Mouse (Mus musculus): Measurements from ENCODE around the gene Tenm2. TPM values are rescaled to one million over a fixed set of nuclear protein-coding genes. Genes with fewer than 3 reads are reported as not detected.
A peak's percentile ranks its signal among the peaks of the same experiment; 100 is the strongest.

Gene Tenm2
- polyA plus RNA-seq, 1 experiment from 2014 or later: 8.6 TPM

DNA sequence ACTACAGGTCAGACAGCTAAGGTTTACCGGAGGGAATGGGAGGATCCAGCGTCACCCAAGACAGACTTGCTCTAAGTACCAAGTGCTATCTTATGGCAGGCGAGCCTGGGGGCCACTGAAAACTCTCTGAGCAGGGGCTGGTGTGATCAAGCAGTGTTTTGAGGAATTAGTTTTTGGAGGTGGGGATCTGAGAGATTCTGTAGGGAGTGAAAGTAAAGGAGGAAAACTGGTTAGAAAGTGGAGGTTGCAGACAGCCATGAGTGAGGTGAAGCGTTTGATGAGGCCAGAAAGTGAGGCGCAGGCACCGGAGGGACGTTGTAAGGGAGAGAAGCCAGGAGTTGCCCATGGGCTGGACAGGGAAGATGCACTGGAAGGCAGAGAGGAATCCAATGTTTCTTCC is 1063.8 kb downstream of the Tenm2 start:
- Histone ChIP-seq H3K4me2 (replicated peaks) (no peak overlapping the region), H3K27me3 (replicated peaks) (no peaks in the 10 kb centered on the region), H3K9ac (no peak overlapping the region), H3K9me3 (no peaks in the 10 kb centered on the region), H3K4me1 (no peaks in the 10 kb centered on the region), H3K27ac (no peak overlapping the region), H3K4me3 (no peak overlapping the region), H3K36me3 (no peaks in the 10 kb centered on the region)
- no peak for ATAC-seq (ENCODE audit: low FRiP score, low read depth)
- 81% methylated on average over 7 of the region's 7 CpGs for WGBS

- H3K27me3 ChIP-seq (replicated peaks): no peaks in the 10 kb centered on the region
- H3K27ac ChIP-seq: no peak overlapping the region
- H3K4me2 ChIP-seq (replicated peaks): no peak overlapping the region
- no peaks in the 10 kb centered on the region for H3K4me1 ChIP-seq
- no peak overlapping the region for H3K4me3 ChIP-seq
- no peak for ATAC-seq (ENCODE audit: low FRiP score, low read depth)
- no peaks in the 10 kb centered on the region for H3K9me3 ChIP-seq
- no peak overlapping the region for H3K9ac ChIP-seq
- H3K36me3 ChIP-seq: no peaks in the 10 kb centered on the region
- WGBS: 90% methylated on average over 12 of the region's 12 CpGs
Measured at GRCm38 (mm10) chr11:36171221-36171620, 1064.5 kb downstream of the Tenm2 start.

- Histone ChIP-seq H3K4me3 (no peak overlapping the region), H3K27ac (no peak overlapping the region), H3K36me3 (no peaks in the 10 kb centered on the region), H3K9ac (no peak overlapping the region), H3K9me3 (no peaks in the 10 kb centered on the region), H3K27me3 (replicated peaks) (no peaks in the 10 kb centered on the region), H3K4me1 (no peaks in the 10 kb centered on the region), H3K4me2 (replicated peaks) (no peak overlapping the region)
- WGBS: 76% methylated on average over 4 of the region's 4 CpGs
- ATAC-seq (ENCODE audit: low FRiP score, low read depth): no peak
Measured at GRCm38 (mm10) chr11:36169738-36170137, 1066.0 kb downstream of the Tenm2 start.

DNA sequence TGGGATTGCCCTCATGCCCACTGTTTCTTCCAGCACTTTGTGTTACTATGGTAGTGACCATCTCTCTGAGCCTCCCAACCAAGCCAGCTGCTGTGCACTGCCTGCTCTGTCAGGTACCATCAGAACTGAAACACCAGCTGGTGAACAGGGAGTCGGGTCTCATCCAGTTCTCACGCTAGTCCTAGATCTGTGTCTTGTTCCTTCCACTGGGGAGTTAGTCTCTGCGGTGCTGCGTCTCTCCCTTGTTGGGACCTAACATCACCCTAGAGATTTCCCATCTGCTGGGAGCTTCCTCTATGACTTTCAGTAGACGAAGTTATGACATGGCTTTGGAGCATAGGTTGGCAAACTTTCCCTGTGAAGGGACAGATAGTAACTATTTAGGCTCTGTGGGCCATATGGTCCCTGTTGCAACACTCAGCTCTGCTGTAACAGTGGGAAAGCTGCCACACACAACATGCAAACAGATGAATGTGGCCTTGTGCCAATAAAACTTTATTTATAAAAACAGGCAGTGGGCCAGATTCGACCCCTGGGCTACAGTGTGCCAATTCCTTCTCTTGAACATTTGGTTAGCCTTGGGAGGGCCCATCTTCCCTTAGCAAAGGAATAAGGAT is 1066.7 kb downstream of the Tenm2 start:
- ATAC-seq (ENCODE audit: low FRiP score, low read depth): no peak
- Histone ChIP-seq H3K36me3 (no peaks in the 10 kb centered on the region), H3K9me3 (no peaks in the 10 kb centered on the region), H3K9ac (no peak overlapping the region), H3K4me2 (replicated peaks) (no peak overlapping the region), H3K4me1 (no peaks in the 10 kb centered on the region), H3K27me3 (replicated peaks) (no peaks in the 10 kb centered on the region), H3K4me3 (no peak overlapping the region), H3K27ac (no peak overlapping the region)
- WGBS: 90% methylated on average over 6 of the region's 6 CpGs

- Histone ChIP-seq H3K9me3 (no peaks in the 10 kb centered on the region), H3K36me3 (no peaks in the 10 kb centered on the region), H3K27ac (no peak overlapping the region), H3K9ac (no peak overlapping the region), H3K4me1 (no peaks in the 10 kb centered on the region), H3K27me3 (replicated peaks) (no peaks in the 10 kb centered on the region), H3K4me3 (no peak overlapping the region), H3K4me2 (replicated peaks) (no peak overlapping the region)
- ATAC-seq (ENCODE audit: low FRiP score, low read depth): no peak
- 90% methylated on average over 10 of the region's 10 CpGs for WGBS
Measured at GRCm38 (mm10) chr11:36167766-36168318, 1067.9 kb downstream of the Tenm2 start.

GRCm38 (mm10) chr11:36163580-36163979 is 1072.2 kb downstream of the Tenm2 start:
- ATAC-seq (ENCODE audit: low FRiP score, low read depth): no peak
- Histone ChIP-seq H3K9ac (no peak overlapping the region), H3K4me1 (no peaks in the 10 kb centered on the region; the same call in 1 of the 2 replicates), H3K27me3 (replicated peaks) (no peaks in the 10 kb centered on the region), H3K27ac (no peak overlapping the region), H3K36me3 (no peaks in the 10 kb centered on the region), H3K4me3 (no peak overlapping the region), H3K4me2 (replicated peaks) (no peak overlapping the region), H3K9me3 (no peaks in the 10 kb centered on the region)
- WGBS: 87% methylated on average over 11 of the region's 11 CpGs

GRCm38 (mm10) chr11:36161765-36162321 is 1073.9 kb downstream of the Tenm2 start:
- H3K9me3 ChIP-seq: no peaks in the 10 kb centered on the region
- no peaks in the 10 kb centered on the region for H3K27me3 ChIP-seq (replicated peaks)
- H3K4me1 ChIP-seq: no peaks in the 10 kb centered on the region; the same call in 1 of the 2 replicates
- no peak overlapping the region for H3K4me3 ChIP-seq
- WGBS: 61% methylated on average over 10 of the region's 10 CpGs
- no peaks in the 10 kb centered on the region for H3K36me3 ChIP-seq
- H3K4me2 ChIP-seq (replicated peaks): no peak overlapping the region
- no peak for ATAC-seq (ENCODE audit: low FRiP score, low read depth)
- H3K9ac ChIP-seq: no peak overlapping the region
- H3K27ac ChIP-seq: no peak overlapping the region

DNA sequence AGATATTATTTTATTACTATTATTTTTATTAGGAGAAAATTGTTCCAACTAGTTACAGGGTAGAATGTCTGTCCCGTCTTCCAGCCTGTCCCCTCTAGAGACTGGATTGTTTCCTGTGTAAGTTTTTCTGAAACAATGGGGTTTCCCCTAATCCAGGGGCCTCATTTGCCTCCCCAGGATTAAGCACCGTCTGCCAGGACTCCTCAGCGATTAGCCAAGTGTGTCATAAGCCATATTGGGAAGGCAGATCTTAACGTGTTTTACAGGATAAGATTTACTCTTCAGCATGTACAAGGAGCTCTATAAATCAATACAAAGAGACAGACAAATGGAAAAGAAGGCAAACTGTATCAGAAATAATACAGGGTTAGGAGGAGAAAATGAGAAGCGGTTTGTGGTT is 1082.3 kb downstream of the Tenm2 start:
- no peaks in the 10 kb centered on the region for H3K9me3 ChIP-seq
- no peak overlapping the region for H3K9ac ChIP-seq
- H3K4me1 ChIP-seq: peaks cover 9% of the 10 kb centered on the region
- ATAC-seq (ENCODE audit: low FRiP score, low read depth): no peak
- WGBS: 57% methylated on average over 5 of the region's 5 CpGs
- H3K36me3 ChIP-seq: no peaks in the 10 kb centered on the region
- H3K4me2 ChIP-seq (replicated peaks): no peak overlapping the region
- no peak overlapping the region for H3K4me3 ChIP-seq
- H3K27me3 ChIP-seq (replicated peaks): no peaks in the 10 kb centered on the region
- H3K27ac ChIP-seq: no peak overlapping the region

DNA sequence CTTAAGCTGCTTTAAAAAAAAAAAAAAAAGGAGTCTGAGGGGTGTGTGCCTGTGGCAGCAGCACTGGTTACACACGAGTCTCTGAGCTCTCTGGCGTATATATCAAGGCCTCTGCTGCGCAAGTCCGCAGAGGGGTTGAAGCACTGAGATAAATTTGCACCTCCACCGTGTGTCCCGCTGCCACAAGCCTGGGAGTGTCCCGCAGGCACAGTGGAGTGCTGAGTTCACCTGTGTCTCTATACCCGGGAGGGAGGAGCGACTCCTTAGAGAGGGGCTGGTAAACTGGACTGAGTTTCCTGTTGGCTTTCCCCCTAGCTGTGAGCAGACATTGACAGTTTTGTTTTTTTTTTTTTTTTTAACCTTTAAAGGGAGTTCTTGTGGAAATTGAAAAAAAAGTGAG is 1082.8 kb downstream of the Tenm2 start:
- no peak overlapping the region for H3K9ac ChIP-seq
- no peaks in the 10 kb centered on the region for H3K27me3 ChIP-seq (replicated peaks)
- no peaks in the 10 kb centered on the region for H3K36me3 ChIP-seq
- ATAC-seq (ENCODE audit: low FRiP score, low read depth): no peak
- H3K4me1 ChIP-seq: peaks cover 9% of the 10 kb centered on the region
- 25% methylated on average over 9 of the region's 9 CpGs for WGBS
- H3K27ac ChIP-seq: no peak overlapping the region
- H3K9me3 ChIP-seq: no peaks in the 10 kb centered on the region
- no peak overlapping the region for H3K4me2 ChIP-seq (replicated peaks)
- no peak overlapping the region for H3K4me3 ChIP-seq

DNA sequence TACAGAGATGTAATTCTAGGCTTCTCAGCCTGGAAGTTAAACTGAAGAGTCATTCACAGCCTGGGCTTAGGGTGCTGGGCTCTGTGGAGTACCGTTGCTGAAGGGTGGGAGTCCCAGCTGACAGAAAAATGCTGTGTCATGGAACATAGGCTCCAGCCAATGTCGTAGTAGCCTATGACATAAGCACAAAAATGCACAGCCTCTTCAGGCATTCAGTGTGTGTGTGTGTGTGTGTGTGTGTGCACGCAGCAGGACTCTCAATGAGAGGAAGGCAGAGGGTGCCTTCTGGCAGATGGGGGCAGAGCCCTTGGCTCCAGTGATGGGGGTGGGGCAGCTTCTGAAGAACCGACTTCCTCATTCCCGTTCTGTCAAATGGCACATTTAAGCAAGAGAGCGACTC is 1083.5 kb downstream of the Tenm2 start:
- peak; percentile 48; the same call in 1 of the 2 replicates for ATAC-seq (ENCODE audit: low FRiP score, low read depth)
- no peaks in the 10 kb centered on the region for H3K9me3 ChIP-seq
- H3K27ac ChIP-seq: no peak overlapping the region
- peaks cover 9% of the 10 kb centered on the region for H3K4me1 ChIP-seq
- H3K27me3 ChIP-seq (replicated peaks): no peaks in the 10 kb centered on the region
- no peak overlapping the region for H3K9ac ChIP-seq
- no peak overlapping the region for H3K4me3 ChIP-seq
- H3K36me3 ChIP-seq: no peaks in the 10 kb centered on the region
- no peak overlapping the region for H3K4me2 ChIP-seq (replicated peaks)
- 16% methylated on average over 6 of the region's 6 CpGs for WGBS

- Histone ChIP-seq H3K9ac (no peak overlapping the region), H3K36me3 (no peaks in the 10 kb centered on the region), H3K9me3 (no peaks in the 10 kb centered on the region), H3K27me3 (replicated peaks) (no peaks in the 10 kb centered on the region), H3K4me1 (peaks cover 9% of the 10 kb centered on the region), H3K27ac (no peak overlapping the region), H3K4me2 (replicated peaks) (no peak overlapping the region), H3K4me3 (no peak overlapping the region)
- ATAC-seq (ENCODE audit: low FRiP score, low read depth): no peak
- WGBS: 80% methylated on average over 3 of the region's 3 CpGs
Measured at GRCm38 (mm10) chr11:36149092-36149491, 1086.7 kb downstream of the Tenm2 start.

GRCm38 (mm10) chr11:36145057-36145456 is 1090.7 kb downstream of the Tenm2 start:
- no peak overlapping the region for H3K4me2 ChIP-seq (replicated peaks)
- no peak overlapping the region for H3K27ac ChIP-seq
- H3K9me3 ChIP-seq: no peaks in the 10 kb centered on the region
- no peak overlapping the region for H3K4me3 ChIP-seq
- no peaks in the 10 kb centered on the region for H3K36me3 ChIP-seq
- 0 out of 2 replicates have a peak, but pooled peaks cover 7% of the 10 kb centered on the region for H3K4me1 ChIP-seq
- no peak for ATAC-seq (ENCODE audit: low FRiP score, low read depth)
- WGBS: 73% methylated on average over 12 of the region's 12 CpGs
- H3K27me3 ChIP-seq (replicated peaks): no peaks in the 10 kb centered on the region
- H3K9ac ChIP-seq: no peak overlapping the region

DNA sequence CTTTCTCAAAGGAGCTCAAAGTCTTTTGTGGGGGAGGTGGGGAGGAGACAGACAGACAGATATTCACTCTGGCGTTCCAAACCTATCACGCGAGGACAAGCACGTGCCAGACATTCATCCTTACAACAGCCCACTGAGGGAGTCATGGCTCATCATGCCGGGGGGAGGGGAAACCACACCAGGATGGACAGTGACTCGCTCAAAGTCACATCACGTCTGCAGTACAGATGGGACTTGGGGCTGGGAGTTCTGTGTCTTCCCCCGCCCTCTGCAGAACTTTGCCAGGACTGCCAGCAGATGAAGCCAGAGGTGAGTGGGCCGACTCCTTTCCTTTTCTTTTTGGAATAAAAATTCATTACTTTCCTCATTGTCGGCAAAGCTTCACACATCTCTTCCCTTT is 1095.4 kb downstream of the Tenm2 start:
- H3K4me3 ChIP-seq: no peak overlapping the region
- H3K9ac ChIP-seq: no peak overlapping the region
- H3K27me3 ChIP-seq (replicated peaks): no peaks in the 10 kb centered on the region
- H3K9me3 ChIP-seq: no peaks in the 10 kb centered on the region
- no peaks in the 10 kb centered on the region for H3K36me3 ChIP-seq
- peaks cover 32% of the 10 kb centered on the region for H3K4me1 ChIP-seq
- ATAC-seq (ENCODE audit: low FRiP score, low read depth): no peak
- H3K4me2 ChIP-seq (replicated peaks): no peak overlapping the region
- WGBS: 73% methylated on average over 10 of the region's 10 CpGs
- no peak overlapping the region for H3K27ac ChIP-seq
